15 mouse cellular contexts compared by ENCODE assay signal in the genomic region with DNA sequence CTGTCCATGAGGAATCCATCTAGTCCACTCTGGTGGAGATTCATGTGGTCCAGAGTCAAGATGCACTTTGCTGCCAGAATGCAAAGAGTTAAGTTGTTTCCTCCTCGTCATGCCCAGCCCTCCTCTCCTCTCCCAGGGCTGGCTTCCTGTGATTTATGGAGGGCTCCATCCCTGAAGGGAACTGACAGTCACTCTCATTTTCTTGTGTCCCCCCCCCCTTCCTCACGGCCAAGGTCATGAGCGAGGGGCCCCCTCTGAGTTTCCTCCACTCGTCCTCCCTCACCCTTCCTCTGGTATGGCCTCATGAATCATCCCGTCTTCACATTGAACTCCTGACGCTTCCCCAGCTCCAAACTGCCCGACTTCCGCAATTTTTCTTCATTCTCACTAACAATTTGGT.
"Had no signal": no experiment of that assay in that cellular context is flagged by ENCODE, and none has a peak within 500 bp of the region (broad histone marks: within the 10 kb centered on the region; RNA-seq: fewer than 3 reads in every experiment).

No protein-coding gene starts in this region.

- H3K9ac ChIP-seq: intestine, embryonic 15.5 days; limb, embryonic 15.5 days; liver, embryonic 12.5 days; lung, embryonic 15.5 days; neural tube, embryonic 15.5 days had no signal

- H3K9me3 ChIP-seq: intestine, embryonic 15.5 days; limb, embryonic 15.5 days; lung, embryonic 15.5 days; neural tube, embryonic 15.5 days had no signal

- DNase-seq: layer of hippocampus, adult 9-11 months; layer of hippocampus, postnatal 36 days; lung, postnatal 14 days; midbrain, embryonic 14.5 days; right cerebral cortex, adult 18-20 months; right cerebral cortex, postnatal 25 days; thymus, postnatal 36 days had no signal

- H3K36me3 ChIP-seq: intestine, embryonic 15.5 days; limb, embryonic 15.5 days; liver, embryonic 12.5 days; lung, embryonic 15.5 days; midbrain, embryonic 10.5 days; neural tube, embryonic 15.5 days had no signal

- ATAC-seq: hindbrain, postnatal 0 days; intestine, embryonic 15.5 days; liver, embryonic 12.5 days had no signal

- H3K27me3 ChIP-seq: intestine, embryonic 15.5 days; limb, embryonic 15.5 days; liver, embryonic 12.5 days; lung, embryonic 15.5 days; neural tube, embryonic 15.5 days had no signal

- H3K27ac ChIP-seq: hindbrain, postnatal 0 days; intestine, embryonic 15.5 days; limb, embryonic 15.5 days; liver, embryonic 12.5 days; lung, embryonic 15.5 days; midbrain, embryonic 10.5 days; neural tube, embryonic 15.5 days had no signal

- H3K4me1 ChIP-seq: intestine, embryonic 15.5 days; limb, embryonic 15.5 days; liver, embryonic 12.5 days; lung, embryonic 15.5 days; midbrain, embryonic 10.5 days; neural tube, embryonic 15.5 days had no signal

- H3K4me3 ChIP-seq: intestine, embryonic 15.5 days; limb, embryonic 15.5 days; liver, embryonic 12.5 days; lung, embryonic 15.5 days; midbrain, embryonic 10.5 days; myocyte; neural tube, embryonic 15.5 days had no signal

- H3K4me2 ChIP-seq: intestine, embryonic 15.5 days; limb, embryonic 15.5 days; liver, embryonic 12.5 days; lung, embryonic 15.5 days; neural tube, embryonic 15.5 days had no signal
